Mouse (Mus musculus) heart, postnatal 14 days (tissue): ENCODE measurements around the gene Radil. TPM values are rescaled to one million over a fixed set of nuclear protein-coding genes. Genes with fewer than 3 reads are reported as not detected.

Source experiments
- DNase-seq, 2 experiments: peaks; one replicate each; pipeline ENCODE4 v3.0.0; 2021 to 2022
- intact Hi-C: fragments of 180-260 bp; cut with DNase I; formaldehyde crosslinking; loops from one replicate; pipeline ENCODE4 v1.15.1; 2025
- total RNA-seq, 2 experiments: library from RNA; stranded (reverse); gene quantifications; 2 replicates each; pipeline ENCODE4 v1.2.3; 2021

Gene Radil
- total RNA-seq, 2 experiments from 2014 or later: 2.8 to 3.7 TPM

DNA sequence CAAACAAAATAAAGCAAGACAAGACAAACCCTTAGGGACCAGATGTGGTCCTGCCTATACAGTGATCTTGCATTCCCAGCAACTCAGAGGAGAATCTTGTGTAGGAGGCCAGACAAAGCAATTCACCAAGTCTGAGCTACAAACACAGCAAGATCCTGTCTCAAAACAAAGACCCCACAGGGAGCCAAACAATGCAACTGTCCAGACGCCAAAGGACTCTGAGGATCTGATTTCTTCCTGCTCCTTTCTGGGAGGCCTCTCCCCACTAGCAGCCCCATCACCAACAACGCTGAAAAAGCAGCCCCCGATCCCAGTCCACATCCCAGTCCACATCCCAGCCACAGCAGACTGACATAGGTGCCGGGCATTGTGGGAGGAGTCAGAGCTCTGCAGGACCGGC is 4.6 kb downstream of the Radil start:
- DNase-seq: no peak
- intact Hi-C loops: no loop called here

GRCm38 (mm10) chr5:142545014-142545795 is 5.7 kb downstream of the Radil start:
- intact Hi-C loops: no loop called here
- no peak for DNase-seq

DNA sequence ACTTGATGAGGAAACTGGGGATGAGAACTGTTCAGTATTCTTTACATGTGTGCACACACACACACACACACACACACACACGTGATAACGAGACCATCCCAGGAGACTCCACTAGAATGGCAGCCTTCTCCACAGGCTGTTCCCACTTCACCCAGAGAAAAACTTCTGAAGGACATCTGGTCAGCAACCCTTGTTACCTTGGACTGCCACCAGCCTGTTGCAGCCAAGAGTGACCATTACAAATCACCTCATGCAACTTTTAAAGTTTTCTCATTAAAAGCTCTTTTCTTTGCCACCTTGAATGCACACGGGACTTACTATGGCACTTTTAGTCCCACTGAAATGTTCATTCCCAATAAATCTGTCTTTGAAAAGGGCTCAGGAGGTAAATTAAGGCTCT is 13.6 kb downstream of the Radil start:
- intact Hi-C loops: no loop called here
- no peak for DNase-seq

DNA sequence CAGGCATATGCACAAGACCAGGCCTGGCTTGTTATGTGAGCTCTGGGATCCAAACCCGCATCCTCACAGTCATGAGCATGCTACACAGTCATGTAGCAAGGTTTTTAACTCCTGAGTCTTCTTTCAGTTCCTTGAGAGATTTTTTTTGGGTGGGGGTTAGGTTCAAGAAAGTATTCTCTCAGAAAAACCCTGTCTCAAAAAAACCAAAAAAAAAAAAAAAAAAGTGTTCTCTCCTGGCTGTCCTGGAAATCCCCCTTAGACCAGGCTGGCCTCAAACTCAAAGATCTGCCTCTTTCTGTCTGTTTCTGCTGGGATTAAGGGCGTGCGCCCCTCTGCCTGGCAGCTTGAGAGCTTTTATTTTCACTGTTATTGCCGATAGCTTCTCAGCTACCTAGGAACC is 15.5 kb downstream of the Radil start:
- DNase-seq: no peak
- intact Hi-C loops: no loop called here

DNA sequence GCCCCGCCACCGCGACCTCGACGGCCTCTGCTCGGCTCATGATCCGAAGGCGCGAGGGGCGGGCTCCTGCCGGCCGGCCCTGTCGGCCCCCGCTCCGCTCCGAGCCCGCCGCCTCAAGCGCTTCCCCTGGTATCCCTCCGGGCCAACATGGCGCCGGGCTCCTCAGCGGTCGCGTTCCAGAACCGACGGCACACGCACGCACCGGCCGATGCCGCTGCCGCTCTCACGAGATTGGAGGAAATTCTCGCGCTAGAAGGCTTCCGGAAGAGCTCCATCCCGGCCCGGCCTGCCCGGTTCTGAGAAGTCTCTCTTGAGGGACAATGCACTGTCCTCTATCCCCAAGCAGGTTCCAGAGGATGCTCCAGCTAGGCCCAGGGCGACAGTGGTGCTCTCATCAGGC is 21.0 kb downstream of the Radil start, which contains the start of gene Papolb:
Gene Papolb (minus strand): TSS at position 162 of the 400 bp plus-strand sequence.
- no peak for DNase-seq
- intact Hi-C loops: no loop called here

- intact Hi-C loops: no loop called here
- no peak for DNase-seq
These were observed 26.0 kb downstream of the Radil start for GRCm38 (mm10) chr5:142524711-142525464.

GRCm38 (mm10) chr5:142521195-142521866 is 29.6 kb downstream of the Radil start:
- intact Hi-C loops: no loop called here
- no peak for DNase-seq

- no peak for DNase-seq
- intact Hi-C loops: no loop called here
These were observed 30.5 kb downstream of the Radil start for GRCm38 (mm10) chr5:142520360-142520759.

DNA sequence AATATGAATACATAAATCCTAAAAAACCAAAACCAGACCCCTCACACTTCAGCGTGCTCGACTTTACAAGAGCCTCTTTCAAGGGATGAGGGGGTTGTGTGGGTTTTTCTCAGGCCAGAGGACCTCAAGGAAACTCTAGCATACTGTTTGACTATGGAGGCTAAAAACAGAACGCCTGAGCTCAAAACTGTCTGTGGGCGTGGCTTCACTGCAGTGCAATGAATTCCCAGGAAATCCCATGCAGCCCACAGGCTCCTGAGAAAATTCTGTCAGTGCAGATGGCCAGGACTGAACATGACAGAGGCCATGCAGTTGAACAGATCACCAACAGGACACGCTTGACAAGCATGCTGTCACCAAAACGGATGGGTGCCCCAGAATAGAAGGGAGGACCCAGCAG is 31.9 kb downstream of the Radil start:
- no peak for DNase-seq
- intact Hi-C loops: no loop called here

- no peak for DNase-seq
- intact Hi-C loops: no loop called here
These were observed 38.8 kb downstream of the Radil start for GRCm38 (mm10) chr5:142512112-142512511.

- intact Hi-C loops: no loop called here
- DNase-seq: no peak
These were observed 40.9 kb downstream of the Radil start for GRCm38 (mm10) chr5:142510061-142510414.

DNA sequence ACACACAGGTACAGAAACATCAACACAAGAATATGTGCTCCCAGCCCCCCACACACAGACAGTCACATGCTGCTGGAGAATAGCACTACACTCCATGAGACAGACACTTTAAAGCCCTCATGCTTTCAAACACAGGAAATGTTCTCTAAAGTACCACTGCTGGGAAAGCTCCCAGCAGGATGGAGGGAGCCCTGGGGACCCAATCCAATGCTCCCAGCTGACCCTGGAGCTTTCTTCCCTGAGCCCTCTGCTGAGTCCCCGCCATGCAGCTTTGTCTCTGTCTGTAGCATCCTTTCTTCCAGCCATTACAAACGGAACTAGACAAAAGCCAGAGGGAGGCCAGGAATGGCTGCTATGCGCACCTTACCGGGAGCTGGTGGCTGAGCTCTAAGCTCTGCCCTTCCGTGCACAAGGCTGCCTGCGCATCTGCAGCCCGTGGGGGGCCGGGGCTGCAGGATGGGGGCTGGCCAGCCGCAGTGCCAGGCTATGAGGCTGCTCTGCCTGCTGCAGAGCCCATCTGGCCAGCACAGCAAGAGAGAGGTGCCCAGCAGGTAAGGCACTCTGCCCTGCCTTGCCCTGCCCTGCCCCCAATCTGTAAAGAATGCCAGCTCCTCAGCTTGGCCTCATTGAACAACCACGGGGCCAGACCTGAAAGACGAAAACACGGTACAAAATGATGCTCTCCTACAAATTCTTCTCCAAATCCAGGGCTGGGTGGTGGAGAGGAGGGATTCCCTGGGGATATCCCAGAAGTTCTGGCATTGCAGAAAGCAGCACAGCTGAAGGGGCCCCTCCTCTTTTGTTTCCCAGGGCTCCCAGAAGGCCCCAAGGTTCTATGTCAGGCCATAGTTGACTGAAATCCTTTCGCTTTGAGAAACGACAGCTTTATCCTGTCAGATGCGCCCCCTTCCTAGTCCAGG is 41.5 kb downstream of the Radil start:
- no peak for DNase-seq
- intact Hi-C loops: no loop called here

DNA sequence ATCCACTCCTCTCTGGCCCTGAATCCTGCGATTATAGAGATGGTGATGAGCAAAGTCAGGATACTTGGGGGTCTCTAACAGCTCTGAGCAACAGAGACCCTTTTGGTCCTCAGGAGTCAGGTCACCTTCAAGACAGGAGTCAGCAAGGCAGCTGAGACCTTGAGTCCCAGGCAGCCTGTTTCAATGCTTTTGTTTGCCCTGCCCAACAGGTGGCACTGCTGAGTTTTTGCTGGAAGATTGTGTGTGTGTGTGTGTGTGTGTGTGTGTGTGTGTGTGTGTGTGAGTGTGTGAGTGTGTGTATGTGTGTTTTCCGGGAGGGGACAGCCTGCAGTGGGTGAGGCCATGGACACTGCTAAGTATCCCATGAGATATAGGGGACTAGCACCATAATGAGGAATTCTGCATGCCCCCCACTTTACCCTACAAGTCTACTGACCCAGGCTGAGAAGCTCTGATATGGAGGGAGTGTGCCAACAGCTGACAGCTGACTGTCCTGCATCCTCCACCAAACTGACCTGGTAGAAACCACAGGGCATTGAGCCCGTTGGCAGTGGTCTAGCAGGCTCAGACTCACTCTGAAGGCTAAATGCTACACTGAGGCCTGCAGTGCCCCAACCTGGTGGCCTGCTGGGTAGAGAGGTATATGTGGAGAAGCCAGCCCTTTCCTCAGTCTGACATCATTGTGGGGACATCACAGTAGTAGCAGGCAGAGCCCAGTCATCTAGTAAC is 45.0 kb downstream of the Radil start:
- intact Hi-C loops: no loop called here
- DNase-seq: no peak

- DNase-seq: no peak
- intact Hi-C loops: loop anchor here (5.0 kb wide), 2 partner anchors 113 to 213 kb away; no protein-coding TSS in a partner anchor
These were observed 46.7 kb downstream of the Radil start for GRCm38 (mm10) chr5:142504175-142504574.

- DNase-seq: peak; percentile 77 to 83
- intact Hi-C loops: loop anchor here (5.0 kb wide), 2 partner anchors 115 to 215 kb away; no protein-coding TSS in a partner anchor
These were observed 48.5 kb downstream of the Radil start for GRCm38 (mm10) chr5:142502414-142502813.

DNA sequence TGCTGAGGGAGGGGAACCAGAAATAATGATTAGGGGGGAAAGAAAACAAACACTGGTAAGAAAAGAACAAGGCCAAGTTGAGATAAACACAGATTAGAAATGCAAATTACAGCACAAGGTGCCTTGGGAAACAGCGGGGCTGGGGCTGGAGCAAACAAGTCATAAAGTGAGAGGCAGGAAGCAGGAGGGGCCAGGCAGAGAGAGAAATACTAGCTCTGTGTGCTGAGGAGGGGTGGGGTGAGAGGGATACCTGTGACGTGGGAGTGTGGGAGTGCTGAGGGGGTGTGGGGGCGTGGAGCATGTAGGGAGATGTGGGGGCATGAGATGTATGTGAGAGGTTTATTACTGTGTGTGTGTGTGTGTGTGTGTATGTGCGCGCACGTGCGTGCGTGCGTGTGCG is 50.0 kb downstream of the Radil start:
- intact Hi-C loops: loop anchor here (5.0 kb wide), 2 partner anchors 116 to 216 kb away; no protein-coding TSS in a partner anchor
- no peak for DNase-seq

GRCm38 (mm10) chr5:142498964-142499363 is 51.9 kb downstream of the Radil start:
- DNase-seq: peak; percentile 34 to 58
- intact Hi-C loops: loop anchor here (1.0 kb wide), 1 partner anchor 53 kb away; no protein-coding TSS in a partner anchor

- intact Hi-C loops: no loop called here
These were observed 55.4 kb downstream of the Radil start for GRCm38 (mm10) chr5:142495321-142496096.

GRCm38 (mm10) chr5:142493307-142493706 is 57.6 kb downstream of the Radil start:
- intact Hi-C loops: no loop called here
- no peak for DNase-seq

More at GRCm38 (mm10) chr5:142495321-142496096, 55.4 kb downstream of the Radil start:
- no peak for DNase-seq
